Mouse (Mus musculus): ENCODE results near the gene Olfr1396.

GRCm38 (mm10) chr11:49119635-49120034, 5.0 kb upstream of the Olfr1396 start:
- TF ChIP-seq CTCF (IDR thresholded peaks at IDR 0.05; ENCODE audit: control insufficient read depth, insufficient read depth, insufficient read length) (no peak), MAX (IDR thresholded peaks at IDR 0.05) (no peak), MYOD1 (IDR thresholded peaks at IDR 0.05; ENCODE audit: control insufficient read depth, insufficient read length, low read depth) (no peak), FOSL1 (IDR thresholded peaks at IDR 0.05; ENCODE audit: insufficient read depth, low read length, poor library complexity, severe bottlenecking) (no peak), MYOG (IDR thresholded peaks at IDR 0.05; ENCODE audit: control insufficient read depth, extremely low read depth, insufficient read length) (no peak), USF1 (IDR thresholded peaks at IDR 0.05; ENCODE audit: low read depth) (no peak), CEBPB (IDR thresholded peaks at IDR 0.05; ENCODE audit: low read depth) (no peak)
